Mouse (Mus musculus) kidney, adult 2 months (tissue): ENCODE measurements around the gene Olfr512. TPM values are rescaled to one million over a fixed set of nuclear protein-coding genes. Genes with fewer than 3 reads are reported as not detected.

ENCODE experiments used
- DNase-seq: peaks from one replicate; pipeline ENCODE4 v3.0.0; 2021
- H3K27ac ChIP-seq: fragments of 200-500 bp; 2 replicates; pipeline ENCODE4 v1.5.1; 2012; ENCODE audit warnings: low read depth, low read length, control low read depth, inconsistent platforms; ENCODE audit not compliant: insufficient read depth
- H3K27me3 ChIP-seq: fragments of 200-500 bp; replicated peaks from 2 replicates; pipeline ENCODE4 v1.6.1; 2012; ENCODE audit warnings: mild to moderate bottlenecking, moderate library complexity, low read length, inconsistent platforms; ENCODE audit not compliant: control insufficient read depth, insufficient read depth
- H3K36me3 ChIP-seq: fragments of 200-500 bp; 2 replicates; pipeline ENCODE4 v1.6.1; 2012; ENCODE audit warnings: mild to moderate bottlenecking, moderate library complexity, low read length, inconsistent platforms; ENCODE audit not compliant: control insufficient read depth, insufficient read depth
- H3K4me1 ChIP-seq: fragments of 200-500 bp; 2 replicates; pipeline ENCODE4 v1.6.1; 2011; ENCODE audit warnings: low read length; ENCODE audit not compliant: control insufficient read depth, insufficient read depth
- H3K4me3 ChIP-seq: fragments of 200-500 bp; 2 replicates; pipeline ENCODE4 v1.5.1; 2011; ENCODE audit warnings: mild to moderate bottlenecking, low read depth, low read length, control low read depth; ENCODE audit not compliant: insufficient read depth
- CTCF ChIP-seq: fragments of 200-500 bp; conservative IDR thresholded peaks from 2 replicates; pipeline ENCODE4 v1.5.1; 2011; ENCODE audit warnings: low read depth, mild to moderate bottlenecking, control low read depth, low read length, moderate library complexity, mixed read lengths; ENCODE audit not compliant: insufficient read depth, insufficient read length
- POLR2A ChIP-seq: fragments of 200-500 bp; IDR thresholded peaks from one replicate; pipeline ENCODE4 v1.6.1; 2011; ENCODE audit warnings: low read depth, low read length, control low read depth
- WGBS: fragments of 180-500 bp; shearing (Covaris S2); methylation state at CpG from one replicate; pipeline ENCODE4 v1.1.7; 2018; 5-methylcytosine and 5-hydroxymethylcytosine counted together
- polyA plus RNA-seq: library from polyadenylated mRNA; depleted of rRNA; stranded (reverse); fragments of >200 nt; gene quantifications from 2 replicates; pipeline ENCODE4 v1.2.3, GENCODE M21; 2012; rRNA removed

Gene Olfr512
- not detected in 2 replicates for polyA plus RNA-seq

GRCm38 (mm10) chr7:108713020-108713419, at the start of gene Olfr512:
TSS of gene Olfr512 (plus strand) at chr7:108713320.
- no peak within 1 kb of the TSS for H3K27ac ChIP-seq
- H3K4me1 ChIP-seq, result no peaks in the 10 kb centered on the region
- H3K36me3 ChIP-seq, result no peaks in the 10 kb centered on the region
- no peak within 1 kb of the TSS for H3K4me3 ChIP-seq
- no peaks in the 10 kb centered on the region for H3K27me3 ChIP-seq
- TF ChIP-seq CTCF (no peak), POLR2A (no peak)
- no peak for DNase-seq

GRCm38 (mm10) chr7:108666118-108666517, 47.0 kb upstream of the Olfr512 start, which contains the start of gene Olfr510:
TSS of gene Olfr510 (plus strand) at chr7:108666418.
- DNase-seq, result no peak
- WGBS, result 86% methylated on average over 1 of the region's 1 CpGs
- H3K4me1 ChIP-seq, result no peaks in the 10 kb centered on the region
- no peak for TF ChIP-seq CTCF
- no peak for TF ChIP-seq POLR2A
- H3K27ac ChIP-seq, result no peak within 1 kb of the TSS
- no peak within 1 kb of the TSS for H3K4me3 ChIP-seq
- H3K27me3 ChIP-seq, result no peaks in the 10 kb centered on the region
- no peaks in the 10 kb centered on the region for H3K36me3 ChIP-seq

- DNase-seq, result no peak
- H3K4me1 ChIP-seq, result no peaks in the 10 kb centered on the region
- H3K27me3 ChIP-seq, result no peaks in the 10 kb centered on the region
- H3K27ac ChIP-seq, result no peak overlapping the region
- no peak overlapping the region for H3K4me3 ChIP-seq
- no peaks in the 10 kb centered on the region for H3K36me3 ChIP-seq
- WGBS, result 52% methylated on average over 1 of the region's 1 CpGs
- no peak for TF ChIP-seq CTCF
- TF ChIP-seq POLR2A, result no peak
These were observed 42.1 kb upstream of the Olfr512 start for GRCm38 (mm10) chr7:108671058-108671457.

GRCm38 (mm10) chr7:108678886-108679285, 34.2 kb upstream of the Olfr512 start:
- H3K27me3 ChIP-seq, result no peaks in the 10 kb centered on the region
- no peaks in the 10 kb centered on the region for H3K4me1 ChIP-seq
- H3K27ac ChIP-seq, result no peak overlapping the region
- DNase-seq, result no peak
- no peaks in the 10 kb centered on the region for H3K36me3 ChIP-seq
- TF ChIP-seq CTCF (no peak), POLR2A (no peak)
- no peak overlapping the region for H3K4me3 ChIP-seq
- WGBS, result 85% methylated on average over 4 of the region's 4 CpGs

GRCm38 (mm10) chr7:108750673-108751072, 37.6 kb downstream of the Olfr512 start, which contains the start of gene Olfr513:
TSS of gene Olfr513 (plus strand) at chr7:108750973.
- no peak within 1 kb of the TSS for H3K4me3 ChIP-seq
- no peaks in the 10 kb centered on the region for H3K36me3 ChIP-seq
- no peak within 1 kb of the TSS for H3K27ac ChIP-seq
- WGBS, result 65% methylated on average over 1 of the region's 1 CpGs
- no peaks in the 10 kb centered on the region for H3K4me1 ChIP-seq
- TF ChIP-seq POLR2A (no peak), CTCF (no peak)
- no peak for DNase-seq
- no peaks in the 10 kb centered on the region; the same call in 1 of the 2 replicates for H3K27me3 ChIP-seq

GRCm38 (mm10) chr7:108760411-108760810, 47.3 kb downstream of the Olfr512 start:
- 40% methylated on average over 3 of the region's 3 CpGs for WGBS
- TF ChIP-seq CTCF (no peak), POLR2A (no peak)
- no peak overlapping the region for H3K27ac ChIP-seq
- H3K4me3 ChIP-seq, result no peak overlapping the region
- H3K36me3 ChIP-seq, result no peaks in the 10 kb centered on the region
- DNase-seq, result no peak
- no peaks in the 10 kb centered on the region for H3K4me1 ChIP-seq
- no peaks in the 10 kb centered on the region for H3K27me3 ChIP-seq

Other genes starting within 250 kb of the Olfr512 start
- gene Olfr498, start 248.0 kb upstream of the Olfr512 start, polyA plus RNA-seq, result not detected in 2 replicates
- gene Olfr502, start 188.3 kb upstream of the Olfr512 start, polyA plus RNA-seq, result not detected in 2 replicates
- not detected in 2 replicates for gene Olfr503, start 168.8 kb upstream of the Olfr512 start, polyA plus RNA-seq
- gene Olfr504, start 147.5 kb upstream of the Olfr512 start, polyA plus RNA-seq, result not detected in 2 replicates
- gene Olfr506, start 102.5 kb upstream of the Olfr512 start, polyA plus RNA-seq, result not detected in 2 replicates
- gene Olfr507, start 91.5 kb upstream of the Olfr512 start, polyA plus RNA-seq, result not detected in 2 replicates
- not detected in 2 replicates for gene Olfr508, start 83.3 kb upstream of the Olfr512 start, polyA plus RNA-seq
- not detected in 2 replicates for gene Olfr509, start 61.4 kb upstream of the Olfr512 start, polyA plus RNA-seq
- gene Olfr510, start 46.9 kb upstream of the Olfr512 start, polyA plus RNA-seq, result not detected in 2 replicates
- gene Olfr513, start 37.7 kb downstream of the Olfr512 start, polyA plus RNA-seq, result not detected in 2 replicates
- gene Olfr514, start 112.7 kb downstream of the Olfr512 start, polyA plus RNA-seq, result not detected in 2 replicates
- gene Olfr516, start 137.2 kb downstream of the Olfr512 start, polyA plus RNA-seq, result not detected in 2 replicates
- not detected in 2 replicates for gene Olfr517, start 159.1 kb downstream of the Olfr512 start, polyA plus RNA-seq
- not detected in 2 replicates for gene Olfr518, start 171.7 kb downstream of the Olfr512 start, polyA plus RNA-seq
- gene Olfr519, start 181.1 kb downstream of the Olfr512 start, polyA plus RNA-seq, result not detected in 2 replicates
- gene Nlrp10, start 216.9 kb downstream of the Olfr512 start, polyA plus RNA-seq, result 0.03 TPM in 2 replicates
- gene Eif3f, start 221.1 kb downstream of the Olfr512 start, polyA plus RNA-seq, result 83.2 and 101 TPM in 2 replicates
- 0.31 and 0.52 TPM in 2 replicates for gene Tub, start 237.0 kb downstream of the Olfr512 start, polyA plus RNA-seq